Mouse (Mus musculus) testis, adult 2 months (tissue): ENCODE results near the gene Adam1b.

Source experiments
- CTCF ChIP-seq: fragments of 200-500 bp; IDR thresholded peaks from 2 replicates; pipeline ENCODE4 v1.5.1; 2012; ENCODE audit warnings: low read depth, mild to moderate bottlenecking, inconsistent platforms, low read length, moderate library complexity; ENCODE audit not compliant: control insufficient read depth, insufficient read depth, insufficient replicate concordance
- POLR2A ChIP-seq: fragments of 200-500 bp; IDR thresholded peaks from 2 replicates; pipeline ENCODE4 v1.6.1; 2012; ENCODE audit warnings: low read depth, mild to moderate bottlenecking, inconsistent platforms, low read length, moderate library complexity; ENCODE audit not compliant: control insufficient read depth

GRCm38 (mm10) chr5:121535116-121535515 lies 31.9 kb upstream of the Adam1b start:
- TF ChIP-seq CTCF (no peak), POLR2A (no peak)
